Mouse (Mus musculus) liver, embryonic 13.5 days (tissue): ENCODE measurements around the gene Guca2a. TPM values are rescaled to one million over a fixed set of nuclear protein-coding genes. Genes with fewer than 3 reads are reported as not detected.
A peak's percentile ranks its signal among the peaks of the same experiment; 100 is the strongest.

Experiments used
- ATAC-seq: fragments of 200-750 bp; cut with Nextera tagmentation; 2 replicates; pipeline ENCODE4 v1.8.0; 2017; ENCODE audit warnings: low read depth, mild to moderate bottlenecking, moderate number of reproducible peaks, moderate library complexity
- DNase-seq: peaks from one replicate; pipeline ENCODE4 v3.0.0; 2022
- H3K27ac ChIP-seq: fragments of 300-500 bp; sonication (generic); 2 replicates; pipeline ENCODE4 v1.5.1; 2015; ENCODE audit warnings: moderate library complexity, mild to moderate bottlenecking, inconsistent platforms
- H3K27me3 ChIP-seq: fragments of 300-500 bp; sonication (generic); 2 replicates; pipeline ENCODE4 v1.6.1; 2015; ENCODE audit warnings: mild to moderate bottlenecking, inconsistent platforms
- H3K36me3 ChIP-seq: fragments of 300-500 bp; sonication (generic); 2 replicates; pipeline ENCODE4 v1.6.1; 2015; ENCODE audit warnings: mild to moderate bottlenecking, inconsistent platforms
- H3K4me1 ChIP-seq: fragments of 300-500 bp; sonication (generic); replicated peaks from 2 replicates; pipeline ENCODE4 v1.6.1; 2015; ENCODE audit warnings: inconsistent platforms
- H3K4me2 ChIP-seq: fragments of 300-500 bp; sonication (generic); 2 replicates; pipeline ENCODE4 v1.6.1; 2015; ENCODE audit warnings: inconsistent platforms, mild to moderate bottlenecking, moderate library complexity
- H3K4me3 ChIP-seq: fragments of 300-500 bp; sonication (generic); replicated peaks from 2 replicates; pipeline ENCODE4 v1.5.1; 2015; ENCODE audit warnings: mild to moderate bottlenecking, inconsistent platforms
- H3K9ac ChIP-seq: fragments of 300-500 bp; sonication (generic); 2 replicates; pipeline ENCODE4 v1.6.1; 2015; ENCODE audit warnings: mild to moderate bottlenecking, inconsistent platforms
- H3K9me3 ChIP-seq: fragments of 300-500 bp; sonication (generic); replicated peaks from 2 replicates; pipeline ENCODE4 v1.6.1; 2016; ENCODE audit warnings: inconsistent platforms
- WGBS: fragments of 180-500 bp; shearing (Covaris S2); methylation state at CpG from one replicate; pipeline ENCODE4 v1.1.7; 2015; ENCODE audit not compliant: insufficient replicate concordance; 5-methylcytosine and 5-hydroxymethylcytosine counted together
- polyA plus RNA-seq: library from polyadenylated mRNA; unstranded; fragments of >200 nt; fragmentation: Nextera tagmentation; extraction: Ambion mirVana; gene quantifications from 2 replicates; pipeline ENCODE4 v1.2.1, GENCODE M21; 2015

Gene Guca2a
- 0.20 TPM in 1 of 2 replicates, not detected in the other for polyA plus RNA-seq

GRCm38 (mm10) chr4:119637176-119637845 lies at the start of gene Guca2a:
Gene Guca2a, plus strand, starts transcription at chr4:119637704.
- DNase-seq (no peak), ATAC-seq (peak; percentile 59)
- Histone ChIP-seq H3K4me2 (no peak within 1 kb of the TSS), H3K27ac (no peak within 1 kb of the TSS), H3K36me3 (no peaks in the 10 kb centered on the region), H3K9me3 (no peaks in the 10 kb centered on the region), H3K27me3 (no peaks in the 10 kb centered on the region), H3K4me1 (peaks cover 13% of the 10 kb centered on the region), H3K9ac (no peak within 1 kb of the TSS), H3K4me3 (no peak within 1 kb of the TSS)
- WGBS: 63% methylated on average over 4 of the region's 4 CpGs

- Histone ChIP-seq H3K4me1 (no peaks in the 10 kb centered on the region), H3K4me3 (no peak overlapping the region), H3K4me2 (no peak overlapping the region), H3K36me3 (peaks cover 16% of the 10 kb centered on the region), H3K9ac (no peak overlapping the region), H3K27ac (no peak overlapping the region), H3K27me3 (no peaks in the 10 kb centered on the region), H3K9me3 (no peaks in the 10 kb centered on the region)
- 84% methylated on average over 2 of the region's 2 CpGs for WGBS
- DNase-seq (no peak), ATAC-seq (no peak)
Measured at GRCm38 (mm10) chr4:119588037-119588436, 49.5 kb upstream of the Guca2a start.

GRCm38 (mm10) chr4:119589423-119589822 lies 48.1 kb upstream of the Guca2a start:
- Histone ChIP-seq H3K9ac (no peak overlapping the region), H3K4me3 (no peak overlapping the region), H3K4me2 (no peak overlapping the region), H3K36me3 (peaks cover 16% of the 10 kb centered on the region), H3K27ac (no peak overlapping the region), H3K4me1 (no peaks in the 10 kb centered on the region), H3K27me3 (no peaks in the 10 kb centered on the region), H3K9me3 (no peaks in the 10 kb centered on the region)
- WGBS: 80% methylated on average over 2 of the region's 2 CpGs
- DNase-seq: no peak
- no peak for ATAC-seq

GRCm38 (mm10) chr4:119590027-119590426 lies 47.5 kb upstream of the Guca2a start:
- no peaks in the 10 kb centered on the region for H3K9me3 ChIP-seq
- H3K27ac ChIP-seq: no peak overlapping the region
- H3K36me3 ChIP-seq: peaks cover 16% of the 10 kb centered on the region
- no peak overlapping the region for H3K4me3 ChIP-seq
- DNase-seq (no peak), ATAC-seq (no peak)
- H3K4me2 ChIP-seq: no peak overlapping the region
- no peaks in the 10 kb centered on the region for H3K4me1 ChIP-seq
- H3K27me3 ChIP-seq: no peaks in the 10 kb centered on the region
- no peak overlapping the region for H3K9ac ChIP-seq
- 66% methylated on average over 1 of the region's 1 CpGs for WGBS

- no peak overlapping the region for H3K9ac ChIP-seq
- 74% methylated on average over 3 of the region's 3 CpGs for WGBS
- no peak overlapping the region for H3K4me2 ChIP-seq
- ATAC-seq (no peak), DNase-seq (no peak)
- H3K4me3 ChIP-seq: no peak overlapping the region
- peaks cover 5% of the 10 kb centered on the region for H3K36me3 ChIP-seq
- H3K27me3 ChIP-seq: no peaks in the 10 kb centered on the region
- H3K9me3 ChIP-seq: no peaks in the 10 kb centered on the region
- H3K4me1 ChIP-seq: no peaks in the 10 kb centered on the region
- H3K27ac ChIP-seq: no peak overlapping the region
Measured at GRCm38 (mm10) chr4:119592479-119592878, 45.0 kb upstream of the Guca2a start.

GRCm38 (mm10) chr4:119594331-119594730 lies 43.2 kb upstream of the Guca2a start:
- no peaks in the 10 kb centered on the region for H3K36me3 ChIP-seq
- no peak overlapping the region for H3K4me3 ChIP-seq
- H3K9ac ChIP-seq: no peak overlapping the region
- no peaks in the 10 kb centered on the region for H3K9me3 ChIP-seq
- no peaks in the 10 kb centered on the region for H3K4me1 ChIP-seq
- ATAC-seq: no peak
- no peak overlapping the region for H3K4me2 ChIP-seq
- H3K27me3 ChIP-seq: no peaks in the 10 kb centered on the region
- DNase-seq: no peak
- 92% methylated on average over 14 of the region's 14 CpGs for WGBS
- no peak overlapping the region for H3K27ac ChIP-seq

- Histone ChIP-seq H3K27ac (no peak overlapping the region), H3K27me3 (no peaks in the 10 kb centered on the region), H3K36me3 (no peaks in the 10 kb centered on the region), H3K4me1 (peaks cover 2% of the 10 kb centered on the region), H3K4me3 (no peak overlapping the region), H3K9me3 (no peaks in the 10 kb centered on the region), H3K9ac (no peak overlapping the region), H3K4me2 (no peak overlapping the region)
- WGBS: 21% methylated on average over 1 of the region's 1 CpGs
- DNase-seq: no peak
- no peak for ATAC-seq
Measured at GRCm38 (mm10) chr4:119599605-119600004, 37.9 kb upstream of the Guca2a start.

- Histone ChIP-seq H3K36me3 (0 out of 2 replicates have a peak, but pooled peaks cover 5% of the 10 kb centered on the region), H3K9ac (no peak overlapping the region), H3K4me3 (no peak overlapping the region), H3K4me1 (peaks cover 24% of the 10 kb centered on the region), H3K27ac (no peak overlapping the region), H3K4me2 (no peak overlapping the region), H3K27me3 (no peaks in the 10 kb centered on the region), H3K9me3 (no peaks in the 10 kb centered on the region)
- ATAC-seq: peak; percentile 91
- 15% methylated on average over 1 of the region's 1 CpGs for WGBS
- DNase-seq: peak; percentile 39
Measured at GRCm38 (mm10) chr4:119609488-119609887, 28.0 kb upstream of the Guca2a start.

GRCm38 (mm10) chr4:119614078-119614477 lies 23.4 kb upstream of the Guca2a start:
- H3K4me3 ChIP-seq: no peak overlapping the region
- H3K9me3 ChIP-seq: no peaks in the 10 kb centered on the region
- no peak overlapping the region for H3K4me2 ChIP-seq
- H3K4me1 ChIP-seq: peaks cover 20% of the 10 kb centered on the region
- no peak overlapping the region for H3K9ac ChIP-seq
- no peaks in the 10 kb centered on the region for H3K27me3 ChIP-seq
- WGBS: 45% methylated on average over 1 of the region's 1 CpGs
- peak overlapping the region; percentile 9; the same call in 1 of the 2 replicates for H3K27ac ChIP-seq
- no peaks in the 10 kb centered on the region; the same call in 1 of the 2 replicates for H3K36me3 ChIP-seq
- DNase-seq (no peak), ATAC-seq (no peak)

GRCm38 (mm10) chr4:119614724-119615123 lies 22.8 kb upstream of the Guca2a start:
- WGBS: 75% methylated on average over 4 of the region's 4 CpGs
- Histone ChIP-seq H3K4me1 (peaks cover 14% of the 10 kb centered on the region), H3K36me3 (peaks cover 2% of the 10 kb centered on the region), H3K4me2 (no peak overlapping the region), H3K27ac (no peak overlapping the region), H3K4me3 (no peak overlapping the region), H3K9me3 (no peaks in the 10 kb centered on the region), H3K27me3 (no peaks in the 10 kb centered on the region), H3K9ac (no peak overlapping the region)
- DNase-seq (no peak), ATAC-seq (no peak)

- H3K4me3 ChIP-seq: no peak overlapping the region
- no peak overlapping the region for H3K9ac ChIP-seq
- H3K4me2 ChIP-seq: no peak overlapping the region
- H3K27me3 ChIP-seq: no peaks in the 10 kb centered on the region
- peaks cover 5% of the 10 kb centered on the region for H3K4me1 ChIP-seq
- peaks cover 50% of the 10 kb centered on the region for H3K36me3 ChIP-seq
- no peak for DNase-seq
- no peak for ATAC-seq
- H3K9me3 ChIP-seq: no peaks in the 10 kb centered on the region
- no peak overlapping the region for H3K27ac ChIP-seq
- WGBS: 75% methylated on average over 7 of the region's 7 CpGs
Measured at GRCm38 (mm10) chr4:119626081-119626645, 11.3 kb upstream of the Guca2a start.

- Histone ChIP-seq H3K4me2 (no peak overlapping the region), H3K4me1 (peaks cover 12% of the 10 kb centered on the region), H3K9me3 (no peaks in the 10 kb centered on the region), H3K4me3 (no peak overlapping the region), H3K27me3 (no peaks in the 10 kb centered on the region), H3K9ac (no peak overlapping the region), H3K27ac (no peak overlapping the region), H3K36me3 (peaks cover 43% of the 10 kb centered on the region)
- 77% methylated on average over 3 of the region's 3 CpGs for WGBS
- DNase-seq (no peak), ATAC-seq (no peak)
Measured at GRCm38 (mm10) chr4:119626876-119627275, 10.6 kb upstream of the Guca2a start.
